Mouse (Mus musculus) intestine, postnatal 0 days (tissue): ENCODE results near the gene Lypd4. TPM values are rescaled to one million over a fixed set of nuclear protein-coding genes. Genes with fewer than 3 reads are reported as not detected.

Experiments used
- ATAC-seq: fragments of 200-750 bp; cut with Nextera tagmentation; 2 replicates; pipeline ENCODE4 v1.8.0; 2017; ENCODE audit warnings: mild to moderate bottlenecking, moderate TSS enrichment, moderate library complexity
- H3K27ac ChIP-seq: fragments of 300-500 bp; sonication (generic); 2 replicates; pipeline ENCODE4 v1.5.1; 2014; ENCODE audit warnings: mild to moderate bottlenecking, low read depth, low read length, moderate library complexity
- H3K27me3 ChIP-seq: fragments of 300-500 bp; sonication (generic); replicated peaks from 2 replicates; pipeline ENCODE4 v1.6.1; 2014; ENCODE audit warnings: low read length, mixed read lengths; ENCODE audit not compliant: control insufficient read depth, insufficient read depth
- H3K36me3 ChIP-seq: fragments of 300-500 bp; sonication (generic); 2 replicates; pipeline ENCODE4 v1.6.1; 2014; ENCODE audit warnings: mild to moderate bottlenecking, moderate library complexity; ENCODE audit not compliant: control insufficient read depth, insufficient read depth
- H3K4me1 ChIP-seq: fragments of 300-500 bp; sonication (generic); replicated peaks from 2 replicates; pipeline ENCODE4 v1.6.1; 2014; ENCODE audit warnings: antibody characterized with exemption, low read length, mixed read lengths; ENCODE audit not compliant: control insufficient read depth, insufficient read depth
- H3K4me2 ChIP-seq: fragments of 300-500 bp; sonication (generic); replicated peaks from 2 replicates; pipeline ENCODE4 v1.6.1; 2014; ENCODE audit warnings: low read depth, mild to moderate bottlenecking, moderate library complexity
- H3K4me3 ChIP-seq: fragments of 300-500 bp; sonication (generic); 2 replicates; pipeline ENCODE4 v1.5.1; 2014; ENCODE audit warnings: low read depth, low read length
- H3K9ac ChIP-seq: fragments of 300-500 bp; sonication (generic); 2 replicates; pipeline ENCODE4 v1.6.1; 2014; ENCODE audit warnings: mild to moderate bottlenecking, low read depth, low read length
- H3K9me3 ChIP-seq: fragments of 300-500 bp; sonication (generic); 2 replicates; pipeline ENCODE4 v1.6.1; 2016; ENCODE audit warnings: mixed run types; ENCODE audit not compliant: control insufficient read depth
- CTCF ChIP-seq: sonication (generic); IDR thresholded peaks from 2 replicates; pipeline ENCODE4 v1.5.1; 2016; ENCODE audit warnings: low read depth, mild to moderate bottlenecking, control low read depth, antibody characterized with exemption, moderate library complexity
- WGBS: fragments of 180-500 bp; shearing (Covaris S2); extraction: QIAGEN DNeasy Blood & Tissue Kit; methylation state at CpG from one replicate; pipeline ENCODE4 v1.1.7; 2014; 5-methylcytosine and 5-hydroxymethylcytosine counted together
- polyA plus RNA-seq: library from polyadenylated mRNA; unstranded; fragments of >200 nt; fragmentation: Nextera tagmentation; extraction: Ambion mirVana; gene quantifications from 2 replicates; pipeline ENCODE4 v1.2.1, GENCODE M21; 2015

Gene Lypd4
- polyA plus RNA-seq, 1 experiment from 2014 or later = not detected

GRCm38 (mm10) chr7:24824452-24824851 lies 45.3 kb downstream of the Lypd4 start:
- Histone ChIP-seq H3K36me3 (no peaks in the 10 kb centered on the region), H3K4me2 (no peak overlapping the region), H3K27ac (no peak overlapping the region), H3K9ac (no peak overlapping the region), H3K9me3 (no peaks in the 10 kb centered on the region), H3K4me3 (no peak overlapping the region), H3K4me1 (no peaks in the 10 kb centered on the region), H3K27me3 (no peaks in the 10 kb centered on the region)
- no peak for ATAC-seq
- 60% methylated on average over 7 of the region's 7 CpGs for WGBS
- no peak for TF ChIP-seq CTCF

GRCm38 (mm10) chr7:24817502-24817901 lies 52.2 kb downstream of the Lypd4 start:
- Histone ChIP-seq H3K9me3 (no peaks in the 10 kb centered on the region), H3K27me3 (no peaks in the 10 kb centered on the region), H3K4me3 (no peak overlapping the region), H3K27ac (no peak overlapping the region), H3K9ac (no peak overlapping the region), H3K4me2 (no peak overlapping the region), H3K4me1 (no peaks in the 10 kb centered on the region), H3K36me3 (no peaks in the 10 kb centered on the region)
- 3% methylated on average over 3 of the region's 3 CpGs for WGBS
- peak; percentile 90 for TF ChIP-seq CTCF
- ATAC-seq = peak; percentile 51; the same call in 1 of the 2 replicates

Other genes starting within 250 kb of the Lypd4 start
- gene Lypd3, start 233.4 kb downstream of the Lypd4 start, polyA plus RNA-seq = 0.13 and 0.17 TPM in 2 replicates
- not detected in 2 replicates for gene Tex101, start 193.3 kb downstream of the Lypd4 start, polyA plus RNA-seq
- not detected in 2 replicates for gene BC049730, start 160.7 kb downstream of the Lypd4 start, polyA plus RNA-seq
- not detected in 2 replicates for gene Gm4763, start 143.0 kb downstream of the Lypd4 start, polyA plus RNA-seq
- 0.69 and 1.1 TPM in 2 replicates for gene Cd177, start 109.6 kb downstream of the Lypd4 start, polyA plus RNA-seq
- gene Ceacam10, start 92.7 kb downstream of the Lypd4 start, polyA plus RNA-seq = 0.29 and 0.37 TPM in 2 replicates
- 20.6 and 28.0 TPM in 2 replicates for gene Gm9844, start 7.7 kb downstream of the Lypd4 start, polyA plus RNA-seq
- gene Dmrtc2, start 116 bp upstream of the Lypd4 start, polyA plus RNA-seq = not detected in 2 replicates
- gene Rps19, start 14.4 kb upstream of the Lypd4 start, polyA plus RNA-seq = 1,134 and 1,200 TPM in 2 replicates
- gene Cd79a, start 27.4 kb upstream of the Lypd4 start, polyA plus RNA-seq = 0.23 and 0.26 TPM in 2 replicates
- gene Arhgef1, start 33.0 kb upstream of the Lypd4 start, polyA plus RNA-seq = 32.6 and 35.9 TPM in 2 replicates
- not detected in 2 replicates for gene Gm4881, start 74.6 kb upstream of the Lypd4 start, polyA plus RNA-seq
- 127 and 129 TPM in 2 replicates for gene Rabac1, start 102.8 kb upstream of the Lypd4 start, polyA plus RNA-seq
- 3.4 and 3.6 TPM in 2 replicates for gene Atp1a3, start 136.0 kb upstream of the Lypd4 start, polyA plus RNA-seq
- gene Grik5, start 202.4 kb upstream of the Lypd4 start, polyA plus RNA-seq = 1.3 TPM in 2 replicates
- 11.6 and 12.1 TPM in 2 replicates for gene Zfp574, start 202.6 kb upstream of the Lypd4 start, polyA plus RNA-seq